Mouse (Mus musculus) heart, embryonic 13.5 days (tissue): Measurements from ENCODE around the gene Sytl3. TPM values are rescaled to one million over a fixed set of nuclear protein-coding genes. Genes with fewer than 3 reads are reported as not detected.

Experiments
- ATAC-seq: fragments of 200-750 bp; cut with Nextera tagmentation; 2 replicates; pipeline ENCODE4 v1.8.0; 2017; ENCODE audit warnings: moderate TSS enrichment; ENCODE audit not compliant: insufficient number of reproducible peaks, low FRiP score, low TSS enrichment; ENCODE audit errors: extremely low read depth
- H3K27ac ChIP-seq: fragments of 300-500 bp; sonication (generic); replicated peaks from 2 replicates; pipeline ENCODE4 v1.5.1; 2015; ENCODE audit warnings: moderate library complexity, mild to moderate bottlenecking, inconsistent platforms
- H3K27me3 ChIP-seq: fragments of 300-500 bp; sonication (generic); replicated peaks from 2 replicates; pipeline ENCODE4 v1.6.1; 2015; ENCODE audit warnings: mild to moderate bottlenecking, inconsistent platforms
- H3K36me3 ChIP-seq: fragments of 300-500 bp; sonication (generic); 2 replicates; pipeline ENCODE4 v1.6.1; 2015; ENCODE audit warnings: mild to moderate bottlenecking, inconsistent platforms
- H3K4me1 ChIP-seq: fragments of 300-500 bp; sonication (generic); 2 replicates; pipeline ENCODE4 v1.6.1; 2015; ENCODE audit warnings: inconsistent platforms
- H3K4me2 ChIP-seq: fragments of 300-500 bp; sonication (generic); 2 replicates; pipeline ENCODE4 v1.6.1; 2015; ENCODE audit warnings: inconsistent platforms, mild to moderate bottlenecking, moderate library complexity
- H3K4me3 ChIP-seq: fragments of 300-500 bp; sonication (generic); 2 replicates; pipeline ENCODE4 v1.5.1; 2015; ENCODE audit warnings: moderate library complexity, mild to moderate bottlenecking, inconsistent platforms
- H3K9ac ChIP-seq: fragments of 300-500 bp; sonication (generic); 2 replicates; pipeline ENCODE4 v1.6.1; 2015; ENCODE audit warnings: inconsistent platforms, mild to moderate bottlenecking, moderate library complexity
- H3K9me3 ChIP-seq: fragments of 300-500 bp; sonication (generic); 2 replicates; pipeline ENCODE4 v1.6.1; 2016; ENCODE audit warnings: inconsistent platforms
- WGBS: fragments of 180-500 bp; shearing (Covaris S2); methylation state at CpG from one replicate; pipeline ENCODE4 v1.1.7; 2015; ENCODE audit warnings: mixed read lengths; 5-methylcytosine and 5-hydroxymethylcytosine counted together
- polyA plus RNA-seq: library from polyadenylated mRNA; unstranded; fragments of >200 nt; fragmentation: Nextera tagmentation; extraction: Ambion mirVana; gene quantifications from 2 replicates; pipeline ENCODE4 v1.2.1, GENCODE M21; 2015

Gene Sytl3
- polyA plus RNA-seq, 1 experiment from 2014 or later: not detected

- Histone ChIP-seq H3K4me1 (peaks cover 82% of the 10 kb centered on the region), H3K27me3 (no peaks in the 10 kb centered on the region), H3K27ac (peak overlapping the region; percentile 90), H3K36me3 (no peaks in the 10 kb centered on the region), H3K4me3 (no peak overlapping the region), H3K9me3 (no peaks in the 10 kb centered on the region), H3K9ac (peak overlapping the region; percentile 21; the same call in 1 of the 2 replicates), H3K4me2 (no peak overlapping the region)
- no peak for ATAC-seq
- WGBS: 82% methylated on average over 4 of the region's 4 CpGs
Observed at GRCm38 (mm10) chr17:6764730-6765129, 105.8 kb downstream of the Sytl3 start.

- peak overlapping the region; percentile 21 for H3K9ac ChIP-seq
- no peaks in the 10 kb centered on the region for H3K9me3 ChIP-seq
- H3K4me1 ChIP-seq: peaks cover 83% of the 10 kb centered on the region
- 16% methylated on average over 2 of the region's 2 CpGs for WGBS
- H3K4me2 ChIP-seq: no peak overlapping the region
- no peak for ATAC-seq
- H3K27me3 ChIP-seq: no peaks in the 10 kb centered on the region
- no peaks in the 10 kb centered on the region for H3K36me3 ChIP-seq
- peak overlapping the region; percentile 90 for H3K27ac ChIP-seq
- H3K4me3 ChIP-seq: no peak overlapping the region
Observed at GRCm38 (mm10) chr17:6765886-6766285, 107.0 kb downstream of the Sytl3 start.

GRCm38 (mm10) chr17:6766823-6767222, 107.9 kb downstream of the Sytl3 start:
- 63% methylated on average over 4 of the region's 4 CpGs for WGBS
- H3K27me3 ChIP-seq: no peaks in the 10 kb centered on the region
- H3K4me1 ChIP-seq: peaks cover 90% of the 10 kb centered on the region
- H3K27ac ChIP-seq: peak overlapping the region; percentile 90
- ATAC-seq: no peak
- no peaks in the 10 kb centered on the region for H3K9me3 ChIP-seq
- H3K9ac ChIP-seq: no peak overlapping the region
- no peaks in the 10 kb centered on the region for H3K36me3 ChIP-seq
- no peak overlapping the region for H3K4me3 ChIP-seq
- H3K4me2 ChIP-seq: no peak overlapping the region

GRCm38 (mm10) chr17:6767771-6768170, 108.9 kb downstream of the Sytl3 start:
- H3K4me1 ChIP-seq: peaks cover 97% of the 10 kb centered on the region
- WGBS: 44% methylated on average over 5 of the region's 5 CpGs
- H3K36me3 ChIP-seq: no peaks in the 10 kb centered on the region
- ATAC-seq: no peak
- no peaks in the 10 kb centered on the region for H3K27me3 ChIP-seq
- no peaks in the 10 kb centered on the region for H3K9me3 ChIP-seq
- peak overlapping the region; percentile 51; the same call in 1 of the 2 replicates for H3K9ac ChIP-seq
- H3K4me2 ChIP-seq: no peak overlapping the region
- H3K4me3 ChIP-seq: no peak overlapping the region
- H3K27ac ChIP-seq: peak overlapping the region; percentile 90

- Histone ChIP-seq H3K4me3 (no peak overlapping the region), H3K4me1 (peaks cover 97% of the 10 kb centered on the region), H3K27ac (peak overlapping the region; percentile 90), H3K4me2 (no peak overlapping the region), H3K9ac (peak overlapping the region; percentile 59; the same call in 1 of the 2 replicates), H3K9me3 (no peaks in the 10 kb centered on the region), H3K27me3 (no peaks in the 10 kb centered on the region), H3K36me3 (no peaks in the 10 kb centered on the region)
- WGBS: 52% methylated on average over 5 of the region's 5 CpGs
- ATAC-seq: no peak
Observed at GRCm38 (mm10) chr17:6768301-6768788, 109.5 kb downstream of the Sytl3 start.

GRCm38 (mm10) chr17:6769602-6770001, 110.7 kb downstream of the Sytl3 start:
- Histone ChIP-seq H3K36me3 (no peaks in the 10 kb centered on the region), H3K4me3 (no peak overlapping the region), H3K4me1 (peaks cover 96% of the 10 kb centered on the region), H3K4me2 (no peak overlapping the region), H3K9ac (peak overlapping the region; percentile 59), H3K9me3 (no peaks in the 10 kb centered on the region), H3K27ac (peak overlapping the region; percentile 90), H3K27me3 (no peaks in the 10 kb centered on the region)
- 44% methylated on average over 4 of the region's 4 CpGs for WGBS
- no peak for ATAC-seq

- peaks cover 93% of the 10 kb centered on the region for H3K4me1 ChIP-seq
- no peaks in the 10 kb centered on the region for H3K9me3 ChIP-seq
- peak overlapping the region; percentile 55; the same call in 1 of the 2 replicates for H3K27ac ChIP-seq
- ATAC-seq: no peak
- peak overlapping the region; percentile 44; the same call in 1 of the 2 replicates for H3K9ac ChIP-seq
- 78% methylated on average over 16 of the region's 16 CpGs for WGBS
- no peaks in the 10 kb centered on the region for H3K27me3 ChIP-seq
- no peak overlapping the region for H3K4me3 ChIP-seq
- no peak overlapping the region for H3K4me2 ChIP-seq
- no peaks in the 10 kb centered on the region for H3K36me3 ChIP-seq
Observed at GRCm38 (mm10) chr17:6771661-6772489, 113.0 kb downstream of the Sytl3 start.

- peaks cover 93% of the 10 kb centered on the region for H3K4me1 ChIP-seq
- 76% methylated on average over 5 of the region's 5 CpGs for WGBS
- H3K36me3 ChIP-seq: no peaks in the 10 kb centered on the region
- no peak overlapping the region for H3K4me2 ChIP-seq
- H3K9ac ChIP-seq: no peak overlapping the region
- no peaks in the 10 kb centered on the region for H3K27me3 ChIP-seq
- ATAC-seq: no peak
- no peaks in the 10 kb centered on the region for H3K9me3 ChIP-seq
- H3K4me3 ChIP-seq: no peak overlapping the region
- H3K27ac ChIP-seq: peak overlapping the region; percentile 55; the same call in 1 of the 2 replicates
Observed at GRCm38 (mm10) chr17:6772490-6772773, 113.5 kb downstream of the Sytl3 start.

GRCm38 (mm10) chr17:6773249-6773966, 114.5 kb downstream of the Sytl3 start:
- Histone ChIP-seq H3K4me3 (no peak overlapping the region), H3K9ac (peak overlapping the region; percentile 62; the same call in 1 of the 2 replicates), H3K4me1 (peaks cover 90% of the 10 kb centered on the region), H3K36me3 (no peaks in the 10 kb centered on the region), H3K27ac (peak overlapping the region; percentile 32; the same call in 1 of the 2 replicates), H3K4me2 (no peak overlapping the region; the same call in 1 of the 2 replicates), H3K27me3 (no peaks in the 10 kb centered on the region), H3K9me3 (no peaks in the 10 kb centered on the region)
- ATAC-seq: no peak
- WGBS: 81% methylated on average over 14 of the region's 14 CpGs

GRCm38 (mm10) chr17:6775221-6775620, 116.3 kb downstream of the Sytl3 start:
- 84% methylated on average over 9 of the region's 9 CpGs for WGBS
- Histone ChIP-seq H3K4me1 (peaks cover 85% of the 10 kb centered on the region), H3K9ac (no peak overlapping the region), H3K27ac (no peak overlapping the region), H3K4me3 (no peak overlapping the region), H3K9me3 (no peaks in the 10 kb centered on the region), H3K27me3 (no peaks in the 10 kb centered on the region), H3K36me3 (no peaks in the 10 kb centered on the region), H3K4me2 (no peak overlapping the region)
- ATAC-seq: no peak

- H3K4me1 ChIP-seq: peaks cover 87% of the 10 kb centered on the region
- no peak overlapping the region for H3K9ac ChIP-seq
- no peak for ATAC-seq
- H3K4me3 ChIP-seq: no peak overlapping the region
- H3K9me3 ChIP-seq: no peaks in the 10 kb centered on the region
- 78% methylated on average over 4 of the region's 4 CpGs for WGBS
- no peak overlapping the region for H3K4me2 ChIP-seq
- no peaks in the 10 kb centered on the region for H3K27me3 ChIP-seq
- no peak overlapping the region for H3K27ac ChIP-seq
- no peaks in the 10 kb centered on the region for H3K36me3 ChIP-seq
Observed at GRCm38 (mm10) chr17:6775671-6776070, 116.8 kb downstream of the Sytl3 start.
